Mouse (Mus musculus) myocyte (in vitro differentiated cells): ENCODE results near the gene Hsd17b2.

Experiments
- MYOG ChIP-seq, 3 experiments: IDR thresholded peaks; one replicate each; pipeline ENCODE4 v1.6.1; 2011; ENCODE audit warnings: control low read depth in 2 of 3, low read depth in 2 of 3, mild to moderate bottlenecking in 2 of 3; ENCODE audit not compliant: insufficient read length in 2 of 3, control insufficient read depth in 1 of 3, insufficient read depth in 1 of 3
- POLR2A ChIP-seq: IDR thresholded peaks from one replicate; pipeline ENCODE4 v1.6.1; 2011; ENCODE audit warnings: low read depth, mild to moderate bottlenecking, control low read depth, moderate library complexity; ENCODE audit not compliant: insufficient read length

GRCm38 (mm10) chr8:117715896-117716295 is 14.2 kb downstream of the Hsd17b2 start:
- TF ChIP-seq POLR2A (no peak), MYOG (IDR thresholded peaks at IDR 0.05; ENCODE audit: control insufficient read depth in 1 of 3, insufficient read depth in 1 of 3, insufficient read length in 2 of 3, low read depth in 2 of 3) (no peak)
